Mouse (Mus musculus) stomach, embryonic 16.5 days (tissue): ENCODE results near the gene Herc1. TPM values are rescaled to one million over a fixed set of nuclear protein-coding genes. Genes with fewer than 3 reads are reported as not detected.
A peak's percentile ranks its signal among the peaks of the same experiment; 100 is the strongest.

Experiments used
- ATAC-seq: fragments of 200-750 bp; cut with Nextera tagmentation; 2 replicates; pipeline ENCODE4 v1.8.0; 2017; ENCODE audit warnings: moderate number of reproducible peaks, moderate TSS enrichment; ENCODE audit not compliant: insufficient read depth, low FRiP score
- H3K27ac ChIP-seq: fragments of 300-500 bp; sonication (generic); 2 replicates; pipeline ENCODE4 v1.5.1; 2014; ENCODE audit warnings: low read length
- H3K27me3 ChIP-seq: fragments of 300-500 bp; sonication (generic); 2 replicates; pipeline ENCODE4 v1.6.1; 2014; ENCODE audit warnings: low read length, control low read depth, mixed read lengths; ENCODE audit not compliant: control insufficient read depth, insufficient read depth
- H3K36me3 ChIP-seq: fragments of 300-500 bp; sonication (generic); 2 replicates; pipeline ENCODE4 v1.6.1; 2014; ENCODE audit warnings: low read length; ENCODE audit not compliant: control insufficient read depth, insufficient read depth
- H3K4me1 ChIP-seq: fragments of 300-500 bp; sonication (generic); 2 replicates; pipeline ENCODE4 v1.6.1; 2014; ENCODE audit warnings: low read length, control low read depth, mixed read lengths; ENCODE audit not compliant: control insufficient read depth, insufficient read depth
- H3K4me2 ChIP-seq: fragments of 300-500 bp; sonication (generic); 2 replicates; pipeline ENCODE4 v1.6.1; 2014; ENCODE audit warnings: low read depth, low read length, mixed read lengths
- H3K4me3 ChIP-seq: fragments of 300-500 bp; sonication (generic); replicated peaks from 2 replicates; pipeline ENCODE4 v1.5.1; 2014; ENCODE audit warnings: mild to moderate bottlenecking, low read length
- H3K9ac ChIP-seq: fragments of 300-500 bp; sonication (generic); 2 replicates; pipeline ENCODE4 v1.6.1; 2014; ENCODE audit warnings: low read length
- H3K9me3 ChIP-seq: fragments of 300-500 bp; sonication (generic); replicated peaks from 2 replicates; pipeline ENCODE4 v1.6.1; 2016; ENCODE audit warnings: low read length, control low read depth; ENCODE audit not compliant: control insufficient read depth
- WGBS: fragments of 180-500 bp; shearing (Covaris S2); extraction: QIAGEN DNeasy Blood & Tissue Kit; methylation state at CpG from one replicate; pipeline ENCODE4 v1.1.7; 2014; 5-methylcytosine and 5-hydroxymethylcytosine counted together
- polyA plus RNA-seq: library from polyadenylated mRNA; unstranded; fragments of >200 nt; fragmentation: Nextera tagmentation; extraction: Ambion mirVana; gene quantifications from 2 replicates; pipeline ENCODE4 v1.2.1, GENCODE M21; 2015

The Herc1 gene
- polyA plus RNA-seq, 1 experiment from 2014 or later: 22.1 TPM

DNA sequence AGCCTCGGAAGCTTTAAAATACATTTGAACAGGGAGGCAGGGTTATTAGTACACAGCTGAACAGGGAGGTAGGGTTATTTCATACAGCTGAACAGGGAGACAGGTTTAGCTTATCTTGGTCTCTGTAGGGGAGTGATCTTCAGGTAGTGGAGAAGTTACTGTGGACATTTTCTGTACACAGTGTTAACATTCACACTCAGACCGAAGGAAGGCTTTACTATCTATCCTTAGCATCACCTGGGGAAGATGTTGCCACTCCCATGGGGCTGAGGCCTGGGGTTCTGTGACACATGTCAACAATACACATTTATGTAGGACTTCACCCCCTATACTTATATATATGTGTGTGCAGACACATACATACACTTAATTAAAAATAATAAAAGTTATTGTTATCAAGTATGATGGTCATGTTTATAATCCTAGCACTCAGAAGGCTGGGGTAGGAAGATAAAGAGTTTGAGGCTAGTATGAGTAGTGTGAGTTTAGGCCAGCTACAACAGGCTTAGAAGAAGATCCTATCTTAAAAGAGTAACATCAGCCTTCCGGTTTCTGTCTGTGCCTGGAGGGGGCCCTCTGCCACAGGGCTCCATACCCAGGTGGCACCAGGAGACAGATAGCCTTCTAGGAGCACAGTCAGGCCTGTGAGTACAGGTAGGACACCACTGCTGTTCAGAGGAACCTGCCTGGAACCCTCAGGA, 9.7 kb upstream of the Herc1 start:
- ATAC-seq: no peak
- no peak overlapping the region for H3K27ac ChIP-seq
- 81% methylated on average over 3 of the region's 3 CpGs for WGBS

DNA sequence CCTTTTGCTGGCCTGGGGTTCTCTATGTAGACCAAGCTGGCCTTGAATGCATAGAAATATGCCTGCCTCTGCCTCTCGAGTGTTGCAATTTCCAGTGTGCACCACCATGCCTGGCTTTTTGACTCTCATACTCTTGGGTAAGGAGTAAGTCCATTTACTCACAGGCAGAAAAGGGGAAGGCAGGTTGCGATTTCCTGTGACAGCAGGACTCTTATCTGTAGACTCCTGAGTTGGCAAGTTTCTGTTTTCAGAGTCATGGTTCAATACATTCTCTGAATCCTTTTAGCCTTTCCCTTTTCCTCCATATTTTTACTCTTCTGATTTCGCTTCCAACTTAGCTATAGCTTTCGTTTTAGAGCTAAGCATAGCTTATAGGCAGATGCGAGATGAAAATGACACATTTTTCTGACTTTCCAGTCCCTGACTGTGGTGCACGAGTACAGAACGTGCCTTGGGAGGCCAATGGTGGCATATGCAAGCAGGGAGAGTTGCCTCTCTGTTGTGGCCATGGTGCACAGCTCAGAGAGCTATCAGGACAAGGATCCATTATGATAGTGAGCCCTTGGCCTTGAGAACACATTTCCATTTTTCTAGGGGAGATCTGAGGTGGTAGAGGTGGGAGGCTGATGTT, 2.7 kb upstream of the Herc1 start:
- no peak for ATAC-seq
- Histone ChIP-seq H3K27me3 (no peaks in the 10 kb centered on the region), H3K9ac (no peak overlapping the region), H3K4me1 (peaks cover 14% of the 10 kb centered on the region; the same call in 1 of the 2 replicates), H3K36me3 (no peaks in the 10 kb centered on the region), H3K4me3 (no peak overlapping the region), H3K4me2 (no peak overlapping the region), H3K9me3 (no peaks in the 10 kb centered on the region), H3K27ac (no peak overlapping the region)
- 81% methylated on average over 7 of the region's 7 CpGs for WGBS

More for the DNA sequence above, 9.7 kb upstream of the Herc1 start:
- H3K9me3 ChIP-seq: no peaks in the 10 kb centered on the region
- H3K4me2 ChIP-seq: no peak overlapping the region
- H3K36me3 ChIP-seq: no peaks in the 10 kb centered on the region
- H3K27me3 ChIP-seq: no peaks in the 10 kb centered on the region
- no peak overlapping the region for H3K9ac ChIP-seq
- H3K4me3 ChIP-seq: no peak overlapping the region
- H3K4me1 ChIP-seq: no peaks in the 10 kb centered on the region

DNA sequence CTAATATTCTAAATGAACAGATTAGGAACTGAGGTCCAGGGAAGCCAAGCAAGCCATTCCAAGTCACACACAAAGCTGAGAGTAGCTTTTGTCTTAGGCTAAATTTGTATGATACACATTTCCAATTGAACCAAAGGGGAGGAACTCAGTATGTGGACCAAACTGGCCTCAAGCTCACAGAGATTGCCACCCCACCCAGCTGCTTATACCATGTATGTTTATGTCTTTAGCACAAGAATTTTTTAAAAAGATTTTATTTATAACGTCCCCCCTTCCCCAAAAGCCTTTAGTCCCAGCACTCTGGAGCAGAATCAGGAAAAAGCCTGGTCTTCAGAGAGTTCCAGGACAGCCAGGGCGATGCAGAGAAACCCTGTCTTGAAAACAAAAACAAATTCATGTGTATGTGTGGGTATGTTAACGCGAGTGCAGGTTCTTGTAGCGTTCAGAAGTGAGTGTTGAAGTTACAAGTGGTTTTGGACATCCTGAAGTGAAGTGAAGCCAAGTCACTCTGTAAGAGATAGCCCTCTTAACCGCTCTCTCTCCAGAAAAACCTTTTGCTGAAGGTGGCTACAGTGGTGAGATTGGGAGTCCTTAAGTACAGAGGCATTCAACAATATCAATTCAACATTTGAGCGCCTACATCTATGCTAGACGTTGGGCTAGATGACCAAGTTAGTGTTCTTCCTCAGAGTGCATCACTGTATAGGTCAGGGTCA, 948 bp upstream of the Herc1 start:
- H3K9ac ChIP-seq: peak overlapping the region; percentile 87
- H3K4me2 ChIP-seq: peak overlapping the region; percentile 62
- H3K4me1 ChIP-seq: peaks cover 14% of the 10 kb centered on the region; the same call in 1 of the 2 replicates
- WGBS: 38% methylated on average over 8 of the region's 8 CpGs
- ATAC-seq: no peak
- peak overlapping the region; percentile 64 for H3K4me3 ChIP-seq
- H3K27me3 ChIP-seq: no peaks in the 10 kb centered on the region
- H3K9me3 ChIP-seq: no peaks in the 10 kb centered on the region
- no peaks in the 10 kb centered on the region for H3K36me3 ChIP-seq
- H3K27ac ChIP-seq: no peak overlapping the region

DNA sequence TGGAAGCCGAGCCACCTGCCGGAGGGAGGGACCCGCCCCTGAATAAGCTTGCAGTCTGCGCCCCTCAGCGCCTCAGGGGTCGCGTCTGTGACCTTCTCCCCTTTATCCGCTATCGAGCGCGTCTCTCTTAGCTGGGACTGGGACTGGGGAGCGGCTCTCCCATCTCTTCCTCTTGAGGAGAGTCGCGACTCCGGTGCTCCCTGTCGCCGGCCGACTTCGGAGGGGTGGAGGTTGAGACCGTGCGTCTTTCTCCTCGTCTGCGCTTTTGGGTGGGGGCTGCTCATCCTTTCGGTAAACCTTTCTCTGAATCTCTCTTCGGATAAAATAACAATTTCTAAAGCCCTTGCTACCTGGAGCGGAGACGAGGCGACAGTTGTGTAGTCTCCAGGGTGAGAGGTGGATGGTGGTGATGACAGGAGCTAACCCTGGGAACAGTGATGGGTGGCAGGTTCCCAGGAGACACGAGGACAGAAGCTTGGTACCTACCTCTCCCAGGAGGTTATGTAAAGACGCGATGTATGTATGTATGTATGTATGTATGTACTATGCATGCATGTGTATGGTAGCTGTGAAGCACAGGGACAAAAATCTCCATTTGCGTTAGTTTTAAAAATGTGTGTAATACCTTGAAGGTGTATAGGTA, 659 bp downstream of the Herc1 start:
- Histone ChIP-seq H3K27ac (peak overlapping the region; percentile 88), H3K9me3 (no peaks in the 10 kb centered on the region), H3K4me3 (peak overlapping the region; percentile 64), H3K4me2 (peak overlapping the region; percentile 85), H3K9ac (peak overlapping the region; percentile 87), H3K27me3 (no peaks in the 10 kb centered on the region), H3K36me3 (no peaks in the 10 kb centered on the region), H3K4me1 (peaks cover 14% of the 10 kb centered on the region; the same call in 1 of the 2 replicates)
- ATAC-seq: no peak
- WGBS: under 1% methylated on average over 32 of the region's 32 CpGs

DNA sequence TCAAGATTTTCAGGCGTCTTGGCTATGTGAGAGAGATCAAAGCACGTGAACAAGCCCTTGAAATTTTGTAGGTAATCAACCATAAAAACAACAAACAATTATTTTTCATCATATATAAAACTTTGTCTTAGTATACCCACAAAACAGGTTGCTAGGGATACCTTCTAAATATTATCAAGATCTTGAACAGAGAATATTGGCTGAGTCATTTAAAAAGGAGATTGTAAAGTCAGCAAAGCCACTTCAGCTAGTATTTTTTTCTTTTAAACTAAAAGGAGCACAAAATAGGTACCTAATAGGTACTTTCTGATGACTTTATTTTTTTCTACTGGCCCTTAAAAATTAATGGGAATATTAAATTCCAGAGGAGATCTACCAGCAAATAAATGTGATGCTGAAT, 2.5 kb downstream of the Herc1 start:
- no peak for ATAC-seq
- 78% methylated on average over 2 of the region's 2 CpGs for WGBS
- Histone ChIP-seq H3K4me3 (no peak overlapping the region), H3K27me3 (no peaks in the 10 kb centered on the region), H3K4me1 (peaks cover 14% of the 10 kb centered on the region; the same call in 1 of the 2 replicates), H3K9me3 (no peaks in the 10 kb centered on the region), H3K9ac (no peak overlapping the region), H3K4me2 (no peak overlapping the region), H3K27ac (no peak overlapping the region), H3K36me3 (no peaks in the 10 kb centered on the region)

DNA sequence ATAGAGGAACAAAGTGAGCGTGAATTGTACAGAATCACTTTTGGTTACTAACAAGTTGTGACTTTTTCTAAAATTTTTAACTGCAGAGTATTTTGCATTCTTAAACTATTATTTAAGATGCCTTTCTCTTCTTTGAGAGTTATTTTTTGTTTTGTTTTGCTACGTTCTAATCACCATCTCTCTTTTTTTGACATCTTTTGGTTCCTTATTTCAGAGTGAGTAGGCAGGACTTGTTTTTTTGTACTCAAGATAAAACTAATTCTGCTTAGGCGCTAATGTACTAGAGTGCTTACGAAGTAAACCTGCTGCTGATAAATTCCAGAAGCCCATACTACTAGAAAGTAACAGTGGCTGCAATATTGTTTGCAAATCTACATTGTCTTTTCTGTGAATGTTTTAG, 8.9 kb downstream of the Herc1 start:
- no peaks in the 10 kb centered on the region for H3K9me3 ChIP-seq
- H3K4me2 ChIP-seq: no peak overlapping the region
- no peaks in the 10 kb centered on the region for H3K4me1 ChIP-seq
- no peaks in the 10 kb centered on the region for H3K27me3 ChIP-seq
- H3K36me3 ChIP-seq: no peaks in the 10 kb centered on the region
- no peak overlapping the region for H3K9ac ChIP-seq
- no peak for ATAC-seq
- H3K4me3 ChIP-seq: no peak overlapping the region
- WGBS: 80% methylated on average over 4 of the region's 4 CpGs
- no peak overlapping the region for H3K27ac ChIP-seq

DNA sequence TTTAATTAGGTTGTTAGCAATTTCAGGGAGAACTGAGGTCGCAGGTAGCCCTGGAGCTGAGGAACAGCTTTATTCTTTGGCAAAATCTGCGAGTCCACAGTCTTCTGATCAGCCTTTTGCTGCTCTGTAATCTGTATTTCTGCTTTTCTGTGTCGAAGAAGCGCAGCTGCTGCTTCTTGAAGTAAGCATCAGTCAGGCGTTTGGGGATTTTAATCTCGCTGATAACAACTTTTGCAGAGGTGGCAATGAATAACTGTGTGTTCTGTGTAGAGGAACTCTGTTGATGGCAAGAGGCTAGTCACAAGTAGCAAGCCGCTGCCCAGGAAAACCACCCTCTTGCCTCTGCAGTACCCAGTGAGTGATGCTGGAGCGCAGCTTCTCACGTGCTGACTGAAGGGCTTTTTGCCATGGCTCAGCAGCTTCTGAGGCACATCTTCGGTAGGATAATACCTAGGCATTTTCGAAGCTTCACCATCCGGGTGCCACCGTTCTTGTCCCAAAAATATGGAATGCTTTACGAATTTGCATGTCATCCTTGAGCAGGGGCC, 10.0 kb downstream of the Herc1 start:
- no peak for ATAC-seq
- no peak overlapping the region for H3K4me3 ChIP-seq
- H3K9ac ChIP-seq: no peak overlapping the region
- no peaks in the 10 kb centered on the region for H3K27me3 ChIP-seq
- H3K4me2 ChIP-seq: no peak overlapping the region
- 80% methylated on average over 14 of the region's 14 CpGs for WGBS
- H3K27ac ChIP-seq: no peak overlapping the region
- no peaks in the 10 kb centered on the region for H3K36me3 ChIP-seq
- H3K4me1 ChIP-seq: no peaks in the 10 kb centered on the region
- H3K9me3 ChIP-seq: no peaks in the 10 kb centered on the region

DNA sequence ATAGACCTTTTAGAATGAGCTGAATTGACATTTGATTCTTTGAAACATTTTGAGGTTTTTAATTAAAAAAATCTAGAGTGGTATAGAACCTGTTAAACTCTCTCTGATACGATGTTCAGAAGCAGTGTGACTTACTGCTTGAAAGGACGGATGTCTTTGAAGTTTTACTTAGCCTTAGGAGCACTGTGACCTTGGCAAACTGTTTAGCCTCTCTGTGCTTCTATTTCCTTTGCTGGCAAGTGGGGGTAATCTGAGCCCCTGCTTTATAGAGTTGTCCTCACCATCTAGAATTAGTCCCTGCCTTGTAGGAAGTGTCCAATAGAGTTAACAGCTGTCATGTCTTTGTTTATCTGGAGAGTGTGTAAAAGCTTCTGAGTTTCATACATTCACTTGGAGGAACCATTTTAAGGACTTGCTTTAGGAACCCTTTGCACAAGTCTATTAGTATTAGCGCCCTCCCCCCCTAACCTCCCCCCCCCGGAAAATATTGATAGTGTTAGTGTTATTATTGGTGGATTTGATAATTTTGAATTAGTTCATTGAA, 18.7 kb downstream of the Herc1 start:
- peaks cover 6% of the 10 kb centered on the region; the same call in 1 of the 2 replicates for H3K36me3 ChIP-seq
- WGBS: 67% methylated on average over 4 of the region's 4 CpGs

More for the DNA sequence above, 18.7 kb downstream of the Herc1 start:
- no peak overlapping the region for H3K4me3 ChIP-seq
- H3K9ac ChIP-seq: no peak overlapping the region
- H3K4me2 ChIP-seq: no peak overlapping the region
- H3K27ac ChIP-seq: no peak overlapping the region
- no peaks in the 10 kb centered on the region for H3K9me3 ChIP-seq
- no peaks in the 10 kb centered on the region; the same call in 1 of the 2 replicates for H3K4me1 ChIP-seq
- ATAC-seq: no peak
- H3K27me3 ChIP-seq: no peaks in the 10 kb centered on the region
